Mouse (Mus musculus): ENCODE measurements at regions not wholly inside any gene's neighbourhood (a gene's known extent, or its start where the extent isn't known, plus 50 kb on each side); places are given as distances from the start of the nearest gene placed in this dataset.

GRCm38 (mm10) chr13:84345791-84346511 is 123.9 kb downstream of the Tmem161b start:
- intact Hi-C loops (cut with DNase I), result loop anchor here (1.0 to 10.0 kb wide), 5 partner anchors 124 to 684 kb away; partner anchors contain the start of gene Tmem161b
- peak; percentile 38 to 47 for DNase-seq (ENCODE audit: low spot score in 2 of 2)

GRCm38 (mm10) chr13:84346569-84346968 is 124.5 kb downstream of the Tmem161b start:
- DNase-seq (ENCODE audit: low spot score in 2 of 2), result no peak
- intact Hi-C loops (cut with DNase I), result loop anchor here (1.0 to 10.0 kb wide), 5 partner anchors 124 to 684 kb away; partner anchors contain the start of gene Tmem161b

GRCm38 (mm10) chr13:84347181-84347913 is 125.3 kb downstream of the Tmem161b start:
- DNase-seq (ENCODE audit: low spot score in 2 of 2), result peak; percentile 59 to 61
- intact Hi-C loops (cut with DNase I), result loop anchor here (2.0 to 10.0 kb wide), 4 partner anchors 125 to 685 kb away; partner anchors contain the start of gene Tmem161b

GRCm38 (mm10) chr13:84347914-84348700 is 126.0 kb downstream of the Tmem161b start:
- intact Hi-C loops (cut with DNase I), result loop anchor here (1.0 to 10.0 kb wide), 7 partner anchors 126 to 686 kb away; partner anchors contain the start of gene Tmem161b
- DNase-seq (ENCODE audit: low spot score in 2 of 2), result peak; percentile 98

GRCm38 (mm10) chr13:84348701-84348975 is 126.5 kb downstream of the Tmem161b start:
- no peak for DNase-seq (ENCODE audit: low spot score in 2 of 2)
- intact Hi-C loops (cut with DNase I), result loop anchor here (1.0 to 10.0 kb wide), 6 partner anchors 126 to 686 kb away; partner anchors contain the start of gene Tmem161b

GRCm38 (mm10) chr13:84349001-84349720 is 127.1 kb downstream of the Tmem161b start:
- peak; percentile 71 to 73 for DNase-seq (ENCODE audit: low spot score in 2 of 2)
- intact Hi-C loops (cut with DNase I), result loop anchor here (2.0 to 10.0 kb wide), 4 partner anchors 127 to 687 kb away; partner anchors contain the start of gene Tmem161b

GRCm38 (mm10) chr13:84349721-84350040 is 127.6 kb downstream of the Tmem161b start:
- intact Hi-C loops (cut with DNase I), result loop anchor here (2.0 to 10.0 kb wide), 4 partner anchors 127 to 687 kb away; partner anchors contain the start of gene Tmem161b
- no peak for DNase-seq (ENCODE audit: low spot score in 2 of 2)

GRCm38 (mm10) chr13:84350791-84351190 is 128.7 kb downstream of the Tmem161b start:
- intact Hi-C loops (cut with DNase I), result no loop called here
- no peak for DNase-seq (ENCODE audit: low spot score in 2 of 2)

- intact Hi-C loops (cut with DNase I), result no loop called here
- DNase-seq (ENCODE audit: low spot score in 2 of 2), result no peak
Observed at GRCm38 (mm10) chr13:84356455-84356854, 134.4 kb downstream of the Tmem161b start.

GRCm38 (mm10) chr13:84360536-84360935 is 138.4 kb downstream of the Tmem161b start:
- DNase-seq (ENCODE audit: low spot score in 2 of 2), result no peak
- intact Hi-C loops (cut with DNase I), result no loop called here

GRCm38 (mm10) chr13:84364069-84364468 is 142.0 kb downstream of the Tmem161b start:
- no peak for DNase-seq (ENCODE audit: low spot score in 2 of 2)

GRCm38 (mm10) chr13:84365503-84365902 is 143.4 kb downstream of the Tmem161b start:
- intact Hi-C loops (cut with DNase I), result no loop called here

More at GRCm38 (mm10) chr13:84364069-84364468, 142.0 kb downstream of the Tmem161b start:
- intact Hi-C loops (cut with DNase I), result no loop called here

GRCm38 (mm10) chr13:84366017-84366416 is 143.9 kb downstream of the Tmem161b start:
- intact Hi-C loops (cut with DNase I), result no loop called here

More at GRCm38 (mm10) chr13:84365503-84365902, 143.4 kb downstream of the Tmem161b start:
- DNase-seq (ENCODE audit: low spot score in 2 of 2), result no peak

GRCm38 (mm10) chr13:84366839-84367238 is 144.7 kb downstream of the Tmem161b start:
- intact Hi-C loops (cut with DNase I), result no loop called here
- no peak for DNase-seq (ENCODE audit: low spot score in 2 of 2)

More at GRCm38 (mm10) chr13:84366017-84366416, 143.9 kb downstream of the Tmem161b start:
- DNase-seq (ENCODE audit: low spot score in 2 of 2), result no peak

- no peak for DNase-seq (ENCODE audit: low spot score in 2 of 2)
- intact Hi-C loops (cut with DNase I), result no loop called here
Observed at GRCm38 (mm10) chr13:84368225-84368624, 146.1 kb downstream of the Tmem161b start.

GRCm38 (mm10) chr13:84374711-84375257 is 152.7 kb downstream of the Tmem161b start:
- intact Hi-C loops (cut with DNase I), result no loop called here
- DNase-seq (ENCODE audit: low spot score in 2 of 2), result no peak

- intact Hi-C loops (cut with DNase I), result no loop called here
- DNase-seq (ENCODE audit: low spot score in 2 of 2), result peak; percentile 24 to 45
Observed at GRCm38 (mm10) chr13:84375941-84376340, 153.8 kb downstream of the Tmem161b start.

GRCm38 (mm10) chr13:84378553-84379332 is 156.6 kb downstream of the Tmem161b start:
- DNase-seq (ENCODE audit: low spot score in 2 of 2), result no peak
- intact Hi-C loops (cut with DNase I), result no loop called here

Data from left cerebral cortex, postnatal 36 days (tissue).